Mouse (Mus musculus): ENCODE data around the gene Extl2.

GRCm38 (mm10) chr3:116009622-116010344 is 2.5 kb downstream of the Extl2 start:
- TF ChIP-seq POLR2A (IDR thresholded peaks at IDR 0.05; ENCODE audit: low read depth, low read length) (no peak), CTCF (conservative IDR thresholded peaks at IDR 0.05; ENCODE audit: insufficient read depth, insufficient read length, low read depth, low read length) (no peak)

Data from kidney, adult 2 months (tissue).